In the genomic region with DNA sequence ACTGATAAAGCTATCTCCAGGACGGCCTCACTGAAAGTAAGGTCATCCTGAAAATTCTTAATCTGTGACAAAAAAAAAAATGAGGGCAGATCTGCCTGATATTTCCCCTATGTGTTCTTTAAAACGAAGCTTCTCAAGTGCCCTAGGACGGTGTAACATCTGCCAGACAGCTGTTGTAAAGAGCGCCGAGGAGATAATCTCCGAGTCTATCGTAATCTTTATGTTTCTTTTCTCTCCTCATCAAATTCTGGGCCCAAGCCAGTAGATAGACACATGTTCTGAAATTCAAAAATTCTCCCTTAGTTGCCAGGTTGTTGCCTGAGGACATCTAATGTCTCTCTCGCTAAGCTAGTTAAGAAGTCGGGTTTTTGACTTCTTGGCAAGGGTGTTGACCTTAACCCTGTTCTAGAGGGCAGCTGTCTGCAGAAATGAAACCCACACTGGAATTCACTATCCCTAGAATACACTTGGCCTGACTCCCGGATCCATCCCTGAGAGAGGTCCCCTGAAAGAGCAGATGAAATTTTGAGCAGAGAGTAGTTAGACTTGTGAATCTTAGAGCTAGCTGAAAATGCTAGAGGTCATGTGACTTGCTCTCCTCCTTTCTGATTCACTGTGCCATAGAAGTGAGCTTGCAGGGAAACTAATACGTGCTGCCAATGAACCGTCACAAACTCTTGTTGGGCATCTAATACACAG, we compare ENCODE assay signal across 21 mouse cellular contexts.
DNase-seq lines count a peak whose midpoint lies in the region; ATAC-seq and TF ChIP-seq lines count a peak whose summit lies in the region.
"Had no signal": no experiment of that assay in that cellular context is flagged by ENCODE, and none has a peak within 500 bp of the region (broad histone marks: within the 10 kb centered on the region; RNA-seq: fewer than 3 reads in every experiment).

No protein-coding gene starts in this region.

- ATAC-seq in lung, embryonic 14.5 days (ENCODE audit: insufficient read depth): peak; percentile 65
- no peak for ATAC-seq in limb, embryonic 15.5 days (ENCODE audit: insufficient number of reproducible peaks, low FRiP score, low TSS enrichment, low read depth)
- ATAC-seq: Patski had no signal

- dilution Hi-C loops in CH12.LX (cut with MboI; ENCODE audit: extremely low pct_ligation_motif_present, extremely low pct_unique_long_range_greater_than_20kb, low sequenced_read_pairs): no loop called here

- no peak for TF ChIP-seq RAD21 in CH12.LX (IDR thresholded peaks at IDR 0.05; ENCODE audit: low read depth, low read length)

- no peak overlapping the region for H3K9ac ChIP-seq in lung, embryonic 14.5 days
- H3K9ac ChIP-seq in CH12.LX (ENCODE audit: insufficient read depth, low read depth): no peak overlapping the region
- no peak overlapping the region for H3K9ac ChIP-seq in limb, embryonic 15.5 days
- H3K9ac ChIP-seq: forebrain, embryonic 12.5 days; liver, embryonic 13.5 days had no signal

- H3K27me3 ChIP-seq in lung, embryonic 14.5 days (ENCODE audit: insufficient read depth, low read length): no peaks in the 10 kb centered on the region
- H3K27me3 ChIP-seq in CH12.LX (replicated peaks): no peaks in the 10 kb centered on the region
- no peaks in the 10 kb centered on the region for H3K27me3 ChIP-seq in limb, embryonic 15.5 days
- H3K27me3 ChIP-seq: liver, embryonic 13.5 days; Patski had no signal

- H3K79me2 ChIP-seq in CH12.LX (replicated peaks; ENCODE audit: control insufficient read depth, extremely low read depth, insufficient read depth, poor library complexity, severe bottlenecking): no peaks in the 10 kb centered on the region

- H3K27ac ChIP-seq in lung, embryonic 14.5 days (ENCODE audit: low read depth): no peak overlapping the region
- H3K27ac ChIP-seq in CH12.LX (ENCODE audit: insufficient read depth, low read depth): no peak overlapping the region
- 0 out of 2 replicates have a peak overlapping the region, but pooled peaks have one; percentile 3 for H3K27ac ChIP-seq in limb, embryonic 15.5 days
- H3K27ac ChIP-seq: forebrain, embryonic 12.5 days; left cerebral cortex, adult 2 months; liver, embryonic 13.5 days; midbrain, embryonic 10.5 days had no signal

- no peaks in the 10 kb centered on the region for H3K9me3 ChIP-seq in lung, embryonic 14.5 days (ENCODE audit: low read depth, low read length)
- peaks cover 4% of the 10 kb centered on the region for H3K9me3 ChIP-seq in CH12.LX (replicated peaks; ENCODE audit: low read length)
- H3K9me3 ChIP-seq in limb, embryonic 15.5 days: no peaks in the 10 kb centered on the region
- H3K9me3 ChIP-seq: forebrain, embryonic 12.5 days; liver, embryonic 13.5 days; midbrain, embryonic 10.5 days had no signal

- H3K4me2 ChIP-seq in lung, embryonic 14.5 days: no peak overlapping the region
- no peak overlapping the region for H3K4me2 ChIP-seq in CH12.LX (ENCODE audit: insufficient read depth, low read depth, poor library complexity, severe bottlenecking)
- no peak overlapping the region for H3K4me2 ChIP-seq in limb, embryonic 15.5 days
- H3K4me2 ChIP-seq: forebrain, embryonic 12.5 days; liver, embryonic 13.5 days had no signal

- H3K4me3 ChIP-seq in lung, embryonic 14.5 days (ENCODE audit: low read depth, low read length): no peak overlapping the region
- no peak overlapping the region for H3K4me3 ChIP-seq in lung, adult 2 months (replicated peaks; ENCODE audit: extremely low read depth, low read depth, low read length)
- H3K4me3 ChIP-seq in CH12.LX (replicated peaks in 1 of 3; ENCODE audit: low read depth in 2 of 3, low read length in 2 of 3, poor library complexity in 1 of 3): no peak overlapping the region
- no peak overlapping the region for H3K4me3 ChIP-seq in limb, embryonic 15.5 days
- H3K4me3 ChIP-seq: forebrain, embryonic 12.5 days; left cerebral cortex, adult 2 months; liver, embryonic 13.5 days; midbrain, embryonic 10.5 days had no signal

- no peak for TF ChIP-seq EP300 in CH12.LX (IDR thresholded peaks at IDR 0.05; ENCODE audit: low read length)

- no peaks in the 10 kb centered on the region for H3K36me3 ChIP-seq in lung, embryonic 14.5 days (ENCODE audit: insufficient read depth)
- H3K36me3 ChIP-seq in CH12.LX (replicated peaks in 1 of 2; ENCODE audit: control insufficient read depth in 1 of 2, insufficient read depth in 1 of 2, low read length in 1 of 2): no peaks in the 10 kb centered on the region
- H3K36me3 ChIP-seq in limb, embryonic 15.5 days: no peaks in the 10 kb centered on the region
- H3K36me3 ChIP-seq: forebrain, embryonic 12.5 days; liver, embryonic 13.5 days; midbrain, embryonic 10.5 days had no signal

- peaks cover 2% of the 10 kb centered on the region for H3K4me1 ChIP-seq in lung, embryonic 14.5 days (ENCODE audit: insufficient read depth)
- no peaks in the 10 kb centered on the region for H3K4me1 ChIP-seq in lung, adult 2 months (ENCODE audit: control insufficient read depth, insufficient read depth, low read length)
- no peaks in the 10 kb centered on the region for H3K4me1 ChIP-seq in CH12.LX (ENCODE audit: control insufficient read depth in 1 of 2, insufficient read depth in 2 of 2)
- peaks cover 7% of the 10 kb centered on the region; the same call in 1 of the 2 replicates for H3K4me1 ChIP-seq in limb, embryonic 15.5 days
- H3K4me1 ChIP-seq: forebrain, embryonic 12.5 days; liver, embryonic 13.5 days; midbrain, embryonic 10.5 days had no signal

- 46% methylated on average over 12 of the region's 12 CpGs for WGBS in lung, embryonic 14.5 days
- WGBS in lung, adult 2 months: 72% methylated on average over 12 of the region's 12 CpGs
- WGBS in limb, embryonic 15.5 days: 46% methylated on average over 12 of the region's 12 CpGs

- no peak for TF ChIP-seq POLR2A in lung, adult 2 months (IDR thresholded peaks at IDR 0.05; ENCODE audit: borderline replicate concordance, extremely low read depth, low read depth, low read length)
- TF ChIP-seq POLR2A in CH12.LX (IDR thresholded peaks at IDR 0.05; ENCODE audit: low read depth, low read length): no peak

- TF ChIP-seq CTCF in lung, embryonic 14.5 days (IDR thresholded peaks at IDR 0.05; ENCODE audit: low read depth): no peak
- no peak for TF ChIP-seq CTCF in lung, adult 2 months (IDR thresholded peaks at IDR 0.05; ENCODE audit: insufficient read depth, low read length)
- no peak for TF ChIP-seq CTCF in CH12.LX (conservative IDR thresholded peaks at IDR 0.05 in 1 of 2, IDR thresholded peaks at IDR 0.05 in 1 of 2; ENCODE audit: low read depth in 2 of 2, low read length in 2 of 2)

- in situ Hi-C loops in CH12.LX (cut with MboI; ENCODE audit: low pct_ligation_motif_present, low pct_unique_long_range_greater_than_20kb, low sequenced_read_pairs): no loop called here

- DNase-seq in heart, adult 18-20 months: peak; percentile 34 to 43
- no peak for DNase-seq in heart, postnatal 4 days
- peak; percentile 77 for DNase-seq in lung, embryonic 14.5 days
- no peak for DNase-seq in lung, adult 2 months
- DNase-seq in CH12.LX (ENCODE audit: extremely low read depth): no peak
- DNase-seq in layer of hippocampus, postnatal 25 days (ENCODE audit: extremely low spot score in 1 of 2, low spot score in 1 of 2): no peak
- DNase-seq: adrenal gland, postnatal 25 days; cerebellum, adult 11-12 months; cerebellum, postnatal 14 days; gastrocnemius, postnatal 25 days; kidney, postnatal 36 days; left cerebral cortex, postnatal 4 days; liver, embryonic 13.5 days; lung, postnatal 14 days; retina, postnatal 1 day; thymus, postnatal 14 days had no signal

TF ChIP-seq in CH12.LX, 34 proteins besides CTCF, POLR2A, EP300 and RAD21:
- TF ChIP-seq USF2 (conservative IDR thresholded peaks at IDR 0.05; ENCODE audit: low read depth, low read length) (peak; percentile 30; the same call in 1 of the 2 replicates), MEF2A (IDR thresholded peaks at IDR 0.05; ENCODE audit: borderline replicate concordance, low read depth, low read length) (no peak), CHD2 (IDR thresholded peaks at IDR 0.05; ENCODE audit: low read length) (no peak), MYC (IDR thresholded peaks at IDR 0.05; ENCODE audit: low read depth, low read length) (no peak), ZMIZ1 (IDR thresholded peaks at IDR 0.05; ENCODE audit: low read depth, low read length) (no peak), ZKSCAN1 (IDR thresholded peaks at IDR 0.05; ENCODE audit: borderline replicate concordance, low read depth, low read length) (no peak), SIN3A (IDR thresholded peaks at IDR 0.05; ENCODE audit: low read length) (no peak), ZC3H11A (IDR thresholded peaks at IDR 0.05; ENCODE audit: low read depth, low read length) (no peak), MXI1 (IDR thresholded peaks at IDR 0.05; ENCODE audit: low read depth, low read length) (no peak), MAFK (IDR thresholded peaks at IDR 0.05; ENCODE audit: insufficient replicate concordance, low read length) (no peak), USF1 (IDR thresholded peaks at IDR 0.05; ENCODE audit: low read depth, low read length) (peak; percentile 9; the same call in 1 of the 2 replicates)

Comparison
In these comparisons a context has a peak if more than half of its experiments do, and no peak if none do; other contexts are left out.
1. DNase-seq: peak in heart, adult 18-20 months (2 of 2) and lung, embryonic 14.5 days (single experiment); none in heart, postnatal 4 days (single experiment), lung, adult 2 months (single experiment), CH12.LX (single experiment) and layer of hippocampus, postnatal 25 days (0 of 2).